Comparison of ENCODE assay signal across 8 mouse cellular contexts in genomic region chr11:109361241-109361630, GRCm38 (mm10). TPM values are rescaled to one million over a fixed set of nuclear protein-coding genes. Genes with fewer than 3 reads are reported as not detected.
A peak's percentile ranks its signal among the peaks of the same experiment; 100 is the strongest.
DNase-seq lines count a peak whose midpoint lies in the region; ATAC-seq and TF ChIP-seq lines count a peak whose summit lies in the region.

No protein-coding gene starts in this region.

- H3K9me3 ChIP-seq in heart, postnatal 0 days (replicated peaks; ENCODE audit: control insufficient read depth, low read length), result no peaks in the 10 kb centered on the region
- H3K9me3 ChIP-seq in midbrain, postnatal 0 days (ENCODE audit: low read length), result no peaks in the 10 kb centered on the region

- TF ChIP-seq EP300 in heart, postnatal 0 days (IDR thresholded peaks at IDR 0.05; ENCODE audit: low read depth), result no peak

- peaks cover 10% of the 10 kb centered on the region for H3K36me3 ChIP-seq in heart, postnatal 0 days (replicated peaks; ENCODE audit: control insufficient read depth, insufficient read depth, low read length)
- H3K36me3 ChIP-seq in midbrain, postnatal 0 days (ENCODE audit: insufficient read depth, low read length), result no peaks in the 10 kb centered on the region

- intact Hi-C loops in left cerebral cortex, adult 2 months (cut with DNase I), result loop anchor here (5.0 kb wide), 1 partner anchor 439 kb away; the partner anchor contains the start of gene Axin2
- intact Hi-C loops in left cerebral cortex, postnatal 36 days (cut with DNase I), result loop anchor here (5.0 kb wide), 1 partner anchor 66 kb away; the partner anchor contains the start of gene Amz2

- peak; percentile 40 for DNase-seq in cerebellum, adult 11-12 months
- DNase-seq in cerebellum, adult 8-10 months, result no peak
- no peak for DNase-seq in left cerebral cortex, adult 2 months (ENCODE audit: extremely low spot score in 1 of 2, low spot score in 2 of 2)
- DNase-seq in left cerebral cortex, postnatal 36 days (ENCODE audit: low spot score in 2 of 2), result no peak
- no peak for DNase-seq in heart, postnatal 0 days (ENCODE audit: low spot score)
- DNase-seq in midbrain, postnatal 0 days (ENCODE audit: low spot score), result no peak
- no peak for DNase-seq in cerebellum, postnatal 25 days
- DNase-seq in left cerebral cortex, adult 9 months (ENCODE audit: low spot score in 2 of 2), result no peak

- WGBS in heart, postnatal 0 days, result 66% methylated on average over 7 of the region's 7 CpGs
- 79% methylated on average over 7 of the region's 7 CpGs for WGBS in midbrain, postnatal 0 days

- no peak for ATAC-seq in heart, postnatal 0 days (ENCODE audit: insufficient read depth, low read depth)
- no peak for ATAC-seq in midbrain, postnatal 0 days (ENCODE audit: low FRiP score)

- H3K27ac ChIP-seq in left cerebral cortex, adult 2 months, result peak overlapping the region; percentile 96
- H3K27ac ChIP-seq in heart, postnatal 0 days (ENCODE audit: low read depth), result peak overlapping the region; percentile 98
- peak overlapping the region; percentile 70; the same call in 1 of the 2 replicates for H3K27ac ChIP-seq in midbrain, postnatal 0 days (ENCODE audit: low read depth, low read length)

- H3K4me2 ChIP-seq in heart, postnatal 0 days (ENCODE audit: low read depth, low read length), result peak overlapping the region; percentile 67
- peak overlapping the region; percentile 84 for H3K4me2 ChIP-seq in midbrain, postnatal 0 days (ENCODE audit: low read depth, low read length, poor library complexity, severe bottlenecking)

- TF ChIP-seq CTCF in left cerebral cortex, adult 2 months (IDR thresholded peaks at IDR 0.05), result no peak
- no peak for TF ChIP-seq CTCF in heart, postnatal 0 days (IDR thresholded peaks at IDR 0.05; ENCODE audit: low read depth)
- TF ChIP-seq CTCF in midbrain, postnatal 0 days (IDR thresholded peaks at IDR 0.05), result no peak

- H3K4me3 ChIP-seq in left cerebral cortex, adult 2 months, result no peak overlapping the region; the same call in 1 of the 2 replicates
- peak overlapping the region; percentile 67; the same call in 1 of the 2 replicates for H3K4me3 ChIP-seq in heart, postnatal 0 days (ENCODE audit: low read depth, low read length)
- no peak overlapping the region for H3K4me3 ChIP-seq in midbrain, postnatal 0 days (ENCODE audit: low read depth, low read length)

- H3K9ac ChIP-seq in heart, postnatal 0 days (replicated peaks; ENCODE audit: low read depth, low read length), result 0 out of 2 replicates have a peak overlapping the region, but pooled peaks have one; percentile 77
- H3K9ac ChIP-seq in midbrain, postnatal 0 days (replicated peaks; ENCODE audit: low read length, poor library complexity, severe bottlenecking), result no peak overlapping the region

- peaks cover 43% of the 10 kb centered on the region for H3K4me1 ChIP-seq in heart, postnatal 0 days (ENCODE audit: control insufficient read depth, insufficient read depth)
- H3K4me1 ChIP-seq in midbrain, postnatal 0 days (ENCODE audit: insufficient read depth, low read length), result peaks cover 6% of the 10 kb centered on the region; the same call in 1 of the 2 replicates

- no peaks in the 10 kb centered on the region for H3K27me3 ChIP-seq in heart, postnatal 0 days (ENCODE audit: control insufficient read depth, insufficient read depth, low read length)
- no peaks in the 10 kb centered on the region for H3K27me3 ChIP-seq in midbrain, postnatal 0 days (ENCODE audit: insufficient read depth, low read length)

RNA-seq across cellular contexts. Expression of gene Gna13, which starts 1.4 kb away (rescaled TPM):
- 10 to 100 TPM; 45.0 to 47.7 TPM for total RNA-seq in left cerebral cortex, adult 2 months (2021)
- total RNA-seq in left cerebral cortex, postnatal 36 days (2021), result 10 to 100 TPM; 47.6 to 48.0 TPM
- 42.3 and 42.7 TPM in 2 replicates for total RNA-seq in heart, postnatal 0 days (2014; rRNA removed; ENCODE audit: low replicate concordance)
- 25.5 and 28.0 TPM in 2 replicates for polyA plus RNA-seq in heart, postnatal 0 days (2015; fragmentation: Nextera tagmentation; extraction: Ambion mirVana)
- 50.3 and 61.0 TPM in 2 replicates for total RNA-seq in midbrain, postnatal 0 days (2014; rRNA removed)
- polyA plus RNA-seq in midbrain, postnatal 0 days (2015; fragmentation: Nextera tagmentation; extraction: Ambion mirVana), result 31.1 and 35.3 TPM in 2 replicates

RNA-seq across cellular contexts. Expression of gene 9930022D16Rik, which starts 52.5 kb away (rescaled TPM):
- total RNA-seq in left cerebral cortex, adult 2 months (2021), result not detected
- total RNA-seq in left cerebral cortex, postnatal 36 days (2021), result not detected
- not detected in 2 replicates for total RNA-seq in heart, postnatal 0 days (2014; rRNA removed; ENCODE audit: low replicate concordance)
- polyA plus RNA-seq in heart, postnatal 0 days (2015; fragmentation: Nextera tagmentation; extraction: Ambion mirVana), result not detected in 2 replicates
- not detected in 2 replicates for total RNA-seq in midbrain, postnatal 0 days (2014; rRNA removed)
- not detected in 2 replicates for polyA plus RNA-seq in midbrain, postnatal 0 days (2015; fragmentation: Nextera tagmentation; extraction: Ambion mirVana)
